Mouse (Mus musculus) spleen, adult 2 months (tissue): ENCODE measurements around the gene Hcn3.

ENCODE experiments used
- CTCF ChIP-seq: fragments of 200-500 bp; IDR thresholded peaks from 2 replicates; pipeline ENCODE4 v1.5.1; 2011; ENCODE audit warnings: mild to moderate bottlenecking, inconsistent platforms; ENCODE audit not compliant: insufficient read depth, insufficient read length, insufficient replicate concordance; ENCODE audit errors: extremely low read depth
- POLR2A ChIP-seq: fragments of 200-500 bp; IDR thresholded peaks from 2 replicates; pipeline ENCODE4 v1.6.1; 2011; ENCODE audit warnings: low read depth, low read length, inconsistent platforms

GRCm38 (mm10) chr3:89144821-89145220 lies 15.2 kb downstream of the Hcn3 start:
- TF ChIP-seq CTCF (no peak), POLR2A (no peak)
